Mouse (Mus musculus) ES-E14 (cell line): ENCODE measurements at regions not wholly inside any gene's neighbourhood (a gene's known extent, or its start where the extent isn't known, plus 50 kb on each side); places are given as distances from the start of the nearest gene placed in this dataset.

Source experiments
- DNase-seq: peaks from one replicate; pipeline ENCODE4 v3.0.0-alpha.2; 2013; ENCODE audit warnings: low read depth, low spot score
- H3K27ac ChIP-seq: 2 replicates; pipeline ENCODE4 v1.5.1; 2012; ENCODE audit warnings: low read depth, mild to moderate bottlenecking, low read length, moderate library complexity, mixed read lengths; ENCODE audit not compliant: poor library complexity, insufficient read depth, severe bottlenecking
- H3K36me3 ChIP-seq: 2 replicates; pipeline ENCODE4 v1.6.1; 2012; ENCODE audit warnings: mild to moderate bottlenecking, low read length, moderate library complexity, mixed read lengths; ENCODE audit not compliant: control insufficient read depth, poor library complexity, insufficient read depth, severe bottlenecking
- H3K4me1 ChIP-seq, 2 experiments: fragments of 150-350 bp in 1 of 2; sonication (generic) in 1 of 2; 2 replicates each; pipeline ENCODE4 v1.6.1; 2012; ENCODE audit warnings: low read length in 2 of 2, mild to moderate bottlenecking in 1 of 2, mixed read lengths in 1 of 2; ENCODE audit not compliant: control insufficient read depth in 2 of 2, insufficient read depth in 2 of 2, poor library complexity in 1 of 2
- H3K4me3 ChIP-seq, 2 experiments: fragments of 150-350 bp in 1 of 2; sonication (generic) in 1 of 2; 2 replicates each; pipeline ENCODE4 v1.5.1; 2012; ENCODE audit warnings: low read length in 2 of 2, low read depth in 1 of 2, mild to moderate bottlenecking in 1 of 2, mixed read lengths in 1 of 2; ENCODE audit not compliant: insufficient read depth in 1 of 2, poor library complexity in 1 of 2, severe bottlenecking in 1 of 2
- H3K9ac ChIP-seq: 2 replicates; pipeline ENCODE4 v1.6.1; 2012; ENCODE audit warnings: low read depth, mild to moderate bottlenecking, low read length, mixed read lengths; ENCODE audit not compliant: poor library complexity, insufficient read depth, severe bottlenecking
- H3K9me3 ChIP-seq: fragments of 150-350 bp; sonication (generic); 2 replicates; pipeline ENCODE4 v1.6.1; 2012; ENCODE audit warnings: low read depth, mild to moderate bottlenecking, low read length; ENCODE audit not compliant: control insufficient read depth, insufficient read depth
- CHD2 ChIP-seq: IDR thresholded peaks from 2 replicates; pipeline ENCODE4 v1.6.1; 2014; ENCODE audit warnings: mild to moderate bottlenecking, low read depth, low read length, inconsistent platforms
- HCFC1 ChIP-seq: IDR thresholded peaks from 2 replicates; pipeline ENCODE4 v1.6.1; 2012; ENCODE audit warnings: low read length, inconsistent platforms, borderline replicate concordance; ENCODE audit not compliant: insufficient read depth
- MAFK ChIP-seq: IDR thresholded peaks from 2 replicates; pipeline ENCODE4 v1.6.1; 2014; ENCODE audit warnings: mild to moderate bottlenecking, low read depth, low read length, inconsistent platforms; ENCODE audit not compliant: insufficient read depth
- ZC3H11A ChIP-seq: IDR thresholded peaks from 2 replicates; pipeline ENCODE4 v1.6.1; 2012; ENCODE audit warnings: low read depth, mild to moderate bottlenecking, inconsistent platforms, low read length, borderline replicate concordance
- ZNF384 ChIP-seq: IDR thresholded peaks from 2 replicates; pipeline ENCODE4 v1.6.1; 2012; ENCODE audit warnings: low read depth, low read length, inconsistent platforms
- in situ Hi-C, 2 experiments: fragments of 600-800 bp; cut with MboI; formaldehyde crosslinking; loops; one replicate each; pipeline ENCODE4 v1.15.1; 2025; ENCODE audit warnings: low sequenced_read_pairs in 2 of 2, inconsistent platforms in 1 of 2; ENCODE audit not compliant: unreplicated experiment in 2 of 2

GRCm38 (mm10) chr12:17101842-17102241 lies 74.8 kb downstream of the Kcnf1 start:
- in situ Hi-C loops = no loop called here
- no peak overlapping the region for H3K27ac ChIP-seq
- TF ChIP-seq MAFK (no peak), ZNF384 (no peak), CHD2 (no peak), ZC3H11A (no peak), HCFC1 (no peak)
- H3K4me3 ChIP-seq = no peak overlapping the region
- H3K9me3 ChIP-seq = no peaks in the 10 kb centered on the region
- no peaks in the 10 kb centered on the region for H3K4me1 ChIP-seq
- no peak overlapping the region for H3K9ac ChIP-seq
- no peak for DNase-seq
- no peaks in the 10 kb centered on the region for H3K36me3 ChIP-seq

- Histone ChIP-seq H3K4me3 (no peak overlapping the region), H3K27ac (no peak overlapping the region)
- no peak for DNase-seq
Measured at GRCm38 (mm10) chr12:17097800-17098271, 78.9 kb downstream of the Kcnf1 start.

GRCm38 (mm10) chr12:17094758-17095157 lies 81.9 kb downstream of the Kcnf1 start:
- H3K4me1 ChIP-seq = peaks cover 2 to 3% of the 10 kb centered on the region in 2 experiments; a peak in 2 of 4 replicates
- H3K9me3 ChIP-seq = no peaks in the 10 kb centered on the region

More at GRCm38 (mm10) chr12:17097800-17098271, 78.9 kb downstream of the Kcnf1 start:
- TF ChIP-seq CHD2 (no peak), MAFK (no peak), HCFC1 (no peak), ZNF384 (no peak), ZC3H11A (no peak)
- in situ Hi-C loops = loop anchor here in 1 of 2 experiments (25.0 kb wide), 1 partner anchor 89 kb away; the partner anchor contains the start of gene Kcnf1
- Histone ChIP-seq H3K9me3 (no peaks in the 10 kb centered on the region), H3K9ac (no peak overlapping the region), H3K4me1 (no peaks in the 10 kb centered on the region), H3K36me3 (no peaks in the 10 kb centered on the region)

GRCm38 (mm10) chr12:17093772-17094171 lies 82.2 kb upstream of the 2410004P03Rik start:
- no peak overlapping the region for H3K27ac ChIP-seq
- DNase-seq = no peak

More at GRCm38 (mm10) chr12:17094758-17095157, 81.9 kb downstream of the Kcnf1 start:
- in situ Hi-C loops = loop anchor here in 1 of 2 experiments (25.0 kb wide), 1 partner anchor 93 kb away; the partner anchor contains the start of gene Kcnf1
- DNase-seq = no peak
- H3K36me3 ChIP-seq = no peaks in the 10 kb centered on the region
- no peak overlapping the region for H3K9ac ChIP-seq
- no peak overlapping the region for H3K27ac ChIP-seq
- TF ChIP-seq ZNF384 (no peak), CHD2 (no peak), MAFK (no peak), HCFC1 (no peak), ZC3H11A (no peak)
- H3K4me3 ChIP-seq = no peak overlapping the region

More at GRCm38 (mm10) chr12:17093772-17094171, 82.2 kb upstream of the 2410004P03Rik start:
- H3K36me3 ChIP-seq = no peaks in the 10 kb centered on the region
- in situ Hi-C loops = loop anchor here in 1 of 2 experiments (25.0 kb wide), 1 partner anchor 94 kb away; the partner anchor contains the start of gene Kcnf1
- TF ChIP-seq ZNF384 (no peak), MAFK (no peak), HCFC1 (no peak), ZC3H11A (no peak), CHD2 (no peak)
- H3K9ac ChIP-seq = no peak overlapping the region
- peaks cover 2 to 3% of the 10 kb centered on the region in 2 experiments; a peak in 2 of 4 replicates for H3K4me1 ChIP-seq
- H3K4me3 ChIP-seq = no peak overlapping the region
- no peaks in the 10 kb centered on the region for H3K9me3 ChIP-seq
